Mouse (Mus musculus): Measurements from ENCODE around the gene Aebp2. TPM values are rescaled to one million over a fixed set of nuclear protein-coding genes. Genes with fewer than 3 reads are reported as not detected.
"Not testable (repeated sequence)": the region's sequence is repeated elsewhere in the genome, so short reads cannot be mapped to it uniquely, and the experiment has no call there.

Gene Aebp2
- total RNA-seq, 2 experiments from 2014 or later, result 47.1 to 52.9 TPM

- no peak for DNase-seq (ENCODE audit: low spot score in 2 of 2)
- intact Hi-C loops (cut with DNase I), result no loop called here
Observed at GRCm38 (mm10) chr6:140636290-140636689, 13.8 kb downstream of the Aebp2 start.

GRCm38 (mm10) chr6:140642010-140642409 lies 19.5 kb downstream of the Aebp2 start:
- no peak for DNase-seq (ENCODE audit: low spot score in 2 of 2)

GRCm38 (mm10) chr6:140642655-140643054 lies 20.2 kb downstream of the Aebp2 start:
- intact Hi-C loops (cut with DNase I), result no loop called here
- no peak for DNase-seq (ENCODE audit: low spot score in 2 of 2)

More at GRCm38 (mm10) chr6:140642010-140642409, 19.5 kb downstream of the Aebp2 start:
- intact Hi-C loops (cut with DNase I), result no loop called here

- DNase-seq (ENCODE audit: low spot score in 2 of 2), result no peak
- intact Hi-C loops (cut with DNase I), result no loop called here
Observed at GRCm38 (mm10) chr6:140645931-140646330, 23.5 kb downstream of the Aebp2 start.

GRCm38 (mm10) chr6:140646892-140647291 lies 24.4 kb downstream of the Aebp2 start:
- intact Hi-C loops (cut with DNase I), result no loop called here
- DNase-seq (ENCODE audit: low spot score in 2 of 2), result no peak

GRCm38 (mm10) chr6:140649812-140650211 lies 27.3 kb downstream of the Aebp2 start:
- no peak for DNase-seq (ENCODE audit: low spot score in 2 of 2)
- intact Hi-C loops (cut with DNase I), result no loop called here

GRCm38 (mm10) chr6:140651923-140652322 lies 29.5 kb downstream of the Aebp2 start:
- DNase-seq (ENCODE audit: low spot score in 2 of 2), result no peak
- intact Hi-C loops (cut with DNase I), result no loop called here

GRCm38 (mm10) chr6:140655451-140655850 lies 33.0 kb downstream of the Aebp2 start:
- DNase-seq (ENCODE audit: low spot score in 2 of 2), result no peak
- intact Hi-C loops (cut with DNase I), result no loop called here

GRCm38 (mm10) chr6:140656991-140657390 lies 34.5 kb downstream of the Aebp2 start:
- intact Hi-C loops (cut with DNase I), result no loop called here
- no peak for DNase-seq (ENCODE audit: low spot score in 2 of 2)

GRCm38 (mm10) chr6:140657920-140658522 lies 35.6 kb downstream of the Aebp2 start:
- no peak for DNase-seq (ENCODE audit: low spot score in 2 of 2)
- intact Hi-C loops (cut with DNase I), result no loop called here

GRCm38 (mm10) chr6:140661111-140661510 lies 38.6 kb downstream of the Aebp2 start:
- intact Hi-C loops (cut with DNase I), result no loop called here
- DNase-seq (ENCODE audit: low spot score in 2 of 2), result no peak

GRCm38 (mm10) chr6:140661777-140662176 lies 39.3 kb downstream of the Aebp2 start:
- intact Hi-C loops (cut with DNase I), result no loop called here
- no peak for DNase-seq (ENCODE audit: low spot score in 2 of 2)

GRCm38 (mm10) chr6:140662290-140662689 lies 39.8 kb downstream of the Aebp2 start:
- intact Hi-C loops (cut with DNase I), result no loop called here
- no peak for DNase-seq (ENCODE audit: low spot score in 2 of 2)

GRCm38 (mm10) chr6:140662697-140663096 lies 40.2 kb downstream of the Aebp2 start:
- intact Hi-C loops (cut with DNase I); DNase-seq (ENCODE audit: low spot score in 2 of 2): not testable (repeated sequence)

- intact Hi-C loops (cut with DNase I), result no loop called here
- DNase-seq (ENCODE audit: low spot score in 2 of 2), result no peak
Observed at GRCm38 (mm10) chr6:140664611-140665010, 42.1 kb downstream of the Aebp2 start.

- intact Hi-C loops (cut with DNase I), result no loop called here
- peak; percentile 44 to 50 for DNase-seq (ENCODE audit: low spot score in 2 of 2)
Observed at GRCm38 (mm10) chr6:140666486-140667240, 44.2 kb downstream of the Aebp2 start.

GRCm38 (mm10) chr6:140667289-140667906 lies 44.9 kb downstream of the Aebp2 start:
- intact Hi-C loops (cut with DNase I), result no loop called here
- DNase-seq (ENCODE audit: low spot score in 2 of 2), result no peak

GRCm38 (mm10) chr6:140674414-140674813 lies 52.0 kb downstream of the Aebp2 start:
- no peak for DNase-seq (ENCODE audit: low spot score in 2 of 2)
- intact Hi-C loops (cut with DNase I), result no loop called here

GRCm38 (mm10) chr6:140676094-140676493 lies 53.6 kb downstream of the Aebp2 start:
- DNase-seq (ENCODE audit: low spot score in 2 of 2), result no peak
- intact Hi-C loops (cut with DNase I), result no loop called here

GRCm38 (mm10) chr6:140677041-140677440 lies 54.6 kb downstream of the Aebp2 start:
- DNase-seq (ENCODE audit: low spot score in 2 of 2), result no peak
- intact Hi-C loops (cut with DNase I), result no loop called here

GRCm38 (mm10) chr6:140677960-140678359 lies 55.5 kb downstream of the Aebp2 start:
- intact Hi-C loops (cut with DNase I), result no loop called here
- DNase-seq (ENCODE audit: low spot score in 2 of 2), result no peak

All from left cerebral cortex, postnatal 14 days (tissue).